Mouse (Mus musculus) gastrocnemius, postnatal 4 days (tissue): ENCODE results near the gene Fam122a. TPM values are rescaled to one million over a fixed set of nuclear protein-coding genes. Genes with fewer than 3 reads are reported as not detected.

Experiments used
- DNase-seq, 2 experiments: peaks; one replicate each; pipeline ENCODE4 v3.0.0; 2021 to 2022; ENCODE audit warnings: low spot score in 2 of 2, mixed read lengths in 2 of 2
- total RNA-seq, 2 experiments: library from RNA; stranded (reverse); gene quantifications; 2 replicates each; pipeline ENCODE4 v1.2.3; 2021

Fam122a gene
- total RNA-seq, 2 experiments from 2014 or later, result 28.9 to 34.9 TPM

DNA sequence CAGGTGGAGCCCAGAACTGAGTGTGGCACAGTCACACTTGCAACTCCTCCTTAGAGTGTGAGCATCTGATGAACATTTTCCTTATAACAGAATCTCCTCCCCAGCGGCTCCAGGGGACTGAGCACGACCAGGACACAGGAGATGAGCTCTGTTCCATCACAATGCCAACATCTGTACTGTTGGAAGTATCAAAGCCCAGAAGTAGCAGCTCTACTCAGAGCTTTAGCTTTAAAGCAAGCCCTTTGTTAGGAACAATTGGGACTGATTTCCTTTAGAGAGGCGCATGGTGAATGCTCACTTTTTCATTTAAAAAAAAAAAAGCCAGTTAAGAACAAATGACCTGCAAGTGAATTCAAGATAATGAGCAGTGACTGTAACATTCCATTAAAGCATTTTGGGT is 14.7 kb upstream of the Fam122a start:
- DNase-seq, result no peak

DNA sequence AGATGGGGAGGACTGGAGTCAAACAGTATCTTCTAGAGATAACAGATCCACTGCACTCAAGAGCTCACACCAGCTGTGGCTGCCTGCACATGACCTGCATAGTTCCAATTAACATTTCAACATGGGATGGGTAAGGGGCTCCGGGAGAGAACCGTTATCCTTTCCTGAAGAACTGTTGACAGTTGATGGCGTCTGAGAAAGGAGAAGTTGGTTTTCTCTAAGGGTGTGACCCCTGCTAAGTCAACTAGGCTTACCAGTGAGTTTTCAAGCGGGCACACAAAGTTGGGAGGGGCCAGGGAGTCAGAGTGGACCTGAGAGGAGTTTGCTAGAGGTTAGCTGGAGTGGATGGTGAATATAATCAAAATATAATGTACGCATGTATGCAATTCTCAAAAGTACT is 13.1 kb upstream of the Fam122a start:
- no peak for DNase-seq

DNA sequence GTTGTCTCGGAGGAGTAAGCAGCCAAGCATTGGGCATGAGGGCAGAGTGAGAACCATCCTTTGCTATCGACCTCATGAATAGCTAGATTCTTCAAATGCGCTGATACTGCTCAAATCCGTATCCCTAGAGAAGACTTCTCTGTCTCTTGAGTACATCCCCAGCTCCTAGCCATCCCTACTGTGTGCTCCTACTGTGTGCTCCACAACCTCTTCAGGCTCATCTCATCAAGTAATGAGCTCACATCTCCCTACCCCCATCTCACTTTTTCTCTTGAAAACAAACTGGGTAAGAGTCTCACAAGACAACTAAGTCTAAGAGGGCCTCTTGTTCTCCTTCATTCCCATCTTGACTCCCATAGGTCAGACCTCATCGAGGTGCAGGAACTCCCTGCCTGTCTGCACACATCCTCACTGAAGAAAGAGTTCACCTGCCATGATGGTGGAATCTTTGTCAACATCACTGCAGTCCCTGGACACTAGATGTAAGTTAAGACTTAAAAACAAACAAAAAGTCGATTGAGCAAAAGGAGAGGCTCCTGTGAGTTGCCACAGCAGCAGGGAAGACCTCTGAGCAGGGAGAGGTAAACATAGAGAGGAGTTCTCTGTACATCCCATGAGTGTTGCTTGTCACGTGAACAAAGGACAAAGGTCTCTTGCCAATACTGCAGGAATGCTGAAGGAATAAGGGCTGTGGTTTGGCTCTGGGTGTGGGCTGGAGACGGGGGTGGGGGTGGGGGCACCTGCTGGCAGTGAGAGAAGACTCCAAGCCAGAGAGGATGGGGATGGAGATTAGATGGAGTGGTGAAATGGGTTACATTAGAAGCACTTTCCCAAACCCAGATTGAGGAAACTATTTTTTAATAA is 9.5 kb upstream of the Fam122a start:
- no peak for DNase-seq

DNA sequence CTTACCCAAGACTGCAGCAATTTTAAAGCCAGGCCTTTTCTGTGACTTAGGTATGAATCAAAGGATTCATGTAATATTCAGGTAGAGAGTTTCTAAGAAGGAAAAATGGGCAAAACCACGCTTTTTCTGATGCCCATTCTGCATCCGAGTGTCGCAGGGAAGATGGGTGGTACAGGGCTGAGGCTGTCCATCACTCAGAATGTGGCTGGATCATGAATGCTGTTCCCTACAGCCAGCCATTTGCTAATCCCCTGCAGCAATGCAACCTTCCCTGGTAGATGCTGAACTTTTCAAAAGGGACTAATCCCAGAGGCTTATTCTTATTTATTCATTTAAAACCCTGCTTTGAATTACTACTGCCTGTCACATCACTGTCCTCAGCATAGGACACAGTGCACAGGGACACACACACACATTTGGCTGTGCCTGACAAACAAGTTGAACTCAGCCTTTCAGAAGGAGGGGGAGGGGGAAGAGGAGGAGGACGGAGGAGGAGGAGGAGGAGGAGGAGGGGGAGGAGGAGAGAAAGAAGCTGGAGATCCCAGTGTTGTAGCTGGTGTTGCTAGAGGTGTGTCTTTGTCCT is 7.5 kb upstream of the Fam122a start:
- DNase-seq, result no peak

DNA sequence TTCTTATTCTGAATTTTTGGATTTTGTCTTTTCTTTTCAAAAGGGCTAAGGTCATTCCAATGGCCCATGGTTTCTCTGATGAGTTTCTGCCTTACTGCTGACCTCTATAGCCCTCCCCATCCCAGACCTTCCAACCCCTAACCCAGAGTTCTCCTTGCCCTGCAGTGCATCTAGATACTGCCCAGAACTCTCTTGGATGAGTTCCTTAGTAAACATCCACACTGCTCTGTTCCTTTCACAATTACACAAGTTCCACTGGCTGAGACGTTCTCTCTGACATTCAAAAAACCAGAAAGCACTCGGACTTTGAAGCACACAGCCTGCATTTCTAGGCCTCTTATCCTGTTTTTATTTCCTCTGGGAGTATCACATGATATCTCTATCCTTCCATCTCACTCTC is 3.8 kb upstream of the Fam122a start:
- no peak for DNase-seq

DNA sequence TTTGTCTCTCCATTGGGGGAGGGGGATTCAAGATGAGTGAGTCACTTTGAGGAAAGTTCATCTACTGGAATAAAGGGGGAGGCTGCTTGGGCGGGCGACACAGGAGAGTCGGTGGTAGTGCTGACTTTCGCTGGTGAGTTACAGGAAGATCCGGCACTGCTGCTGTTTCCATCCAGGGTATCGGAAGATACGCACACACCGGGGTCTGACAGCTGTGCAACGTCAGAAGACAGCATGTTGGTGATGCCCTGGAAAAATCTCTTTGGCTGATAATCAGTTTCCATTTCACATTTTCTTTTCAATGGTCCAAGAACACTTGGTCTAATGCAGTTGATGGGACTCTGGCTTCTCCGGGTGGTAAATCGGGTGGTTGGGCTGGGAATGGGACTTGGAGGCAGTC is 695 bp downstream of the Fam122a start:
- peak in 1 of 2 experiments; percentile 11 for DNase-seq

DNA sequence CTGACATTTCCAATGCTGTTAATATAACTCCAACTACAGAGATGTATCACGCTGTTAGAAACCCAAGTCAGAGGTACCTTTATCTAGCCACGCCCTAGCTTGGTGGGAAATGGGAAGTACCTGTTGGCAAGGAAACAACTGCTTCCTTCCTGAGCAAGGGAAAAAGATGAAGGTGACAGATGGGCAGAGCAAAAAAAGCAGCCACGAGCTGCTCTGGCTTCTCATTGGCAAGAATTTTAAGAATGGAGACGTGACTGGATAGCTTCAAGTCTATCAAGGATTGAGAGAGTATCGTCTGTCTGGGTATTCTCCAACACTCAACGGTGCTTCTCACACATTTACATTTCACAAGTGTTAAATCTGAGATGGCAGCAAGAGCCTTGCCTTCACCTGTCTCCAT is 1.9 kb downstream of the Fam122a start:
- no peak for DNase-seq

DNA sequence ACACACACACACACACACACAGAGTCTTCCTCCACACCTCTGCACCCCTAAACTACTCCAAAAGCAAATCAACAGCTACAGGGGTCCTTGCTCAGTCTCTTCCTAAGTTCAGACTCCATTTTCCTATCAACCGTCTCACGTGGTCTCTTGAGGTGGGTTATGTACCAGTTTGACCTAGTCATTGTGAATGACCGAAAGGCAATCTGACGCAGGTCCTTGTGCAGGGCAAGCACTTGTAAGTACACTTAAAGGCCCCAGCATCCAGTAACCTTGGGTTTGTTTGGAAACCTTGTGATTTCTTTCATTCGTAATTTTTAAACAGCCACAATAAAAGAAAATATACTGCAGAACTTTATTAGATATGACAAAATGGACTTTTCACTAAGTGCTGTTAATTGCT is 4.6 kb downstream of the Fam122a start:
- no peak for DNase-seq

DNA sequence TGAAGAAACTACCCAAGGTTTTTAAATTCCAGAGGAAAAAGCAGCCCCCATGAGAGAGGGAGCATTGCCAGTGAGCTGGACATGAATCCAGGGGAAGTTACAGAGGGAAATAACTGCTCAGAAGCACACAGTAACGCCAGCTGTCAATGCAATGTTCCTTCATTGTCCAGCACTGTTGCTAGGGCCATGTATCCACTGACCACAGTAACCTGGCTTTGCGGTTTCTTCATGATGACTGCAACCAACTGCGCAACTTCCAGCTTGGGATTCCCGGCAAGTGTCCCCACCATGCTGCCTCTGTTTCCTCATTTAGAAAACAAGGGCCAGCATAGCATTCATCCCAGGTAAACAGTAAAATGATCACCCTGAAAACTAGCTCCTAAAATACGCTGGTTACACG is 5.6 kb downstream of the Fam122a start:
- no peak for DNase-seq

DNA sequence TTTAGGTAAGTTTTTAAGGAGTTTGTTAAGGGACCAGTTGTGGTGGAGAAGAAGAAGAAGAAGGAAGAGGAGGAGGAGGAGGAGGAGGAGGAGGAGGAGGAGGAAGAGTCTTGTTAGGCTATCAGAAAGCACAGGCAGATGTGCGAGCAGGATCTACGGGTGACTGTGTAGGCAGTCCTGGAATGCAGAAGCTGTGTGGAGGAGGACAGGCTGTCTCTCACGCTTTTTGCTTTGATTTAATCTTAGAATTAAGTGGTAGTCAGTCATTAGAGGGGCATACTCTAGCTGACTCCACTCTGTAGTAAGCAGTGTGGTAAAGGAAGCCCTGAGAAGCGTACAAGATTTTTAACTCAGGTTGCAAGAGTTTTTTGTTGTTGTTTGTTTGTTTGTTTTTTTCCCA is 7.9 kb downstream of the Fam122a start:
- no peak for DNase-seq

DNA sequence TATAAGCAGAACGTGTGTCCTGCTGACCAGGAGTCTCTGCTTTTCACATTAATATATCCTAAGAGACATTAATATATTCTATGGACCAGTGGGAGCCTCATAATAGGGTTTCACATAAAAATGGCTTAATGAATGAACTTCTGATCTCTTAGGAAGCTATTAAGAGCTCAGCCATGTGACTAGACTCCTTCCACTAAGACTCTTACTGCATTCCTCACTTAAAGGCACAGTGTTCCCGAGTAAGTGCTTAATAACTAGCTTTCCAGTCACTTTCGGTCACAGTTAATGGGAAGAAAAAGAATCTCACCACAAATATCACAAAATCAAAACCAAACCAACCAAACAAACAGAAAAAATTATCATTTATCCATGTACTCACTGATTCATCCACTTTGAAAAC is 8.5 kb downstream of the Fam122a start:
- DNase-seq, result no peak

DNA sequence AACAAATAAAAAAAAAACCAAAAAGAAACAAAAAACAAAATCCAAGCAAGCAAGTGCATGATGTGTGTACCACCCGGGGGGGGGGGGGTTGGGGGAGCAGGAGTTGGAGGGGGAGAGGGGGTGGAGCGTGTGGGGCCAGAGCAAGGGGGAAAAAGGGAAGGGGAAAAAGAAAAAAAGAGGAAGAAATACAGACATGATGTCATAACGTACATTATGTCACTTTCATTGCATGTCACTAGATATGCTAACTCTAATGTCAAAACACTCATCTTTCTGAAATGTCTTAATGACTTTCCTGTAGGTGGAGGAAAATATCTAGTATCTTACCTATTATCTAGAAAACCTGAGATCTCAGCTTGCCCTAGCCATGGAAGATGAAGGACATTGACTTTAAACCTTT is 14.1 kb downstream of the Fam122a start:
- DNase-seq, result no peak

DNA sequence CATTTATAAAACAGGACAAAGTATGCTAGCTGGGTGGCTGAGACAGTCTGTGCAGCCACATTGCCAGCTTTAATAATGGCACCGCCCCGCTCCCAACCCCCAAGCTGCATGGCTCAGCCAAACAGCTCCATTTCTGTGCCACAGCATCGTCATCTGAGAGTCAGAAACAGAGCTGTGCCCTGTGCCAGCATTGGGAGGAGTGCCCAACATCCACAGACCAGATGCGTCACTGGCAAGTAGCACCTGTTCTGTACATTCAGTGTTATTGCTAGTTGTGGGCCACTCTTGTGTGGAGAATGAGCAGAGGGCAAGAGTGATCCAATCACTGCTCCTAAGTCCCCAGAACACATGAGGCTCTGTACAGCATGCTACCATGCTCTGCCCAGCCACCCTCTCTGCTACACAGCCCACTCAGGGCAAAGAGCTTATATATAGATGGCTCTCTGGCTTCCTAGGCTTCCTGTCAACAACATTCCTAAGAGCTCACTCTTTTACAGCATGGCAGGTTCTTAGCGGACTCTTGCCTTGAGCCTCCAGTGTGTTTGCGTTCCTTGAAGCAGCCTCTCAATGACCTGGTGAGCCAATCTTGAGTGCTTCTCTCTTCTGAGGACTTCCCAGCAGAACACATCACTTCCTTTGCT is 20.4 kb downstream of the Fam122a start:
- peak in 1 of 2 experiments; percentile 16 for DNase-seq

DNA sequence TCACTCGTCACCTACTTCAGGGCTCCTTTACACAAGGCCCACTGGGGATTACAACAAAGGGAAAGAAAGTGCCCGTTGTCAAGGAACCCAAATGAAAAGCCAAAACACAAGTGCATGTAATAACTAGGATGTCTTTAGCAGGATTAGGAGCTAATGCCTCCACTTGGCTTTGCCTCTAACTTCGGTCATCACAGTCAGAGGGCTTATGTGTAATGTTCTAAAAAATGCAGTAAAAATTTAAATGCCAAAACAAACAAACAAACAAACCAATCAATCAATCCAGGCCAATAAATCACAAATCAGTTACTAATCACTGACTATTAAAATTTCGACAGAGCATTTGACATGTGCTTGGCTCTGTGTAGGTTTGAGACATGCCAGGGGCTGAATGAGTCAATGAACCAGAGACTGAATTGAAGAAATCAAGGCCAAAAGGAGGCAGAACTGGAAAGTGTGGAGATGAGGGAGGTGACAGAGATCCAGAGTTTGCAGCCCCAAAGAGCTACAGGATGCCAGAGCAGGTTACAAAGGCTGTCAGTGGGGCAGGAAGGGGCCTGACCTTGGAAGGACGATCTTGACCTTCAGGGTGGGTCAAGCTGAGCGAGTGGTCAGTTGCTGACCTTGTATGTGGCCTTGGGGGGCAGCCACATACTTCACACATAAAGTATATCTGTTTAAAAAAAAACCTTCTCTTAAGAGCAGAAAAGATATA is 21.8 kb downstream of the Fam122a start:
- DNase-seq, result no peak

DNA sequence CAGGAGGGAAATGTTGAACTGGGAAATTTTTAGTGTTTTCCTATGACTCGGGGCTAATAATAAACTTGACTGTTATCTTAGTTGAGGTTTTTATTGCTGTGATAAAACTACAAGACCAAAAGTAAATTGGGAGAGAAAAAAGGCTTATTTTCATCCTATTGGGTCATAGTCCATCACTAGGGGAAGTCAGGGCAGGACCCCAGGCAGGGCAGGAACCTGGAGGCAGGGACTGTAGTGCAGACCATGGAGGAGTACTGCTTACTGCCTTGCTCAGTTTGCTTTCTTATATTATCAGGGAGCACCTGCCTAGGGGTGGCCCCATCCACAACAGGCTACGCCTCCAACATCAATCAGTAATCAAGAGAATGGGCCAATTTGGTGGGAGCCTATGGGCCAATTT is 22.7 kb downstream of the Fam122a start:
- no peak for DNase-seq

DNA sequence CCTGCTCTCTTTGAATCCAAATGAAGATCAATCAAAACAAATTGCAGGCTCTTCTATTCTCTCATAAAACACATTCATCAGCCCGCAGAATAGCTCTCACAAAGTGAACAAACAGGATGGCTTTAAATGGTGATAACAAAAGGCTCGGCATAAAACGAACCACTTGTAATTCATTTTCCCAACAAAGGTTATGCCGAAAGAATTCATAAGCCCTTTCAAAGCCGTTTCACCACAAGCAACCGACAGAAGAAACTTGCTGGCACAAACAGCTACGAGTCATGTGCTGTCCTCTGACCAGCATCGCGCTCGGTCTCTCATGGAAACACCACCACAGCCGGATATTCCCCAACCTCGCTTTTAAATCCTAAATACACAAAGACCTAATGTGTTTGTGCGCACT is 23.8 kb downstream of the Fam122a start:
- no peak for DNase-seq

DNA sequence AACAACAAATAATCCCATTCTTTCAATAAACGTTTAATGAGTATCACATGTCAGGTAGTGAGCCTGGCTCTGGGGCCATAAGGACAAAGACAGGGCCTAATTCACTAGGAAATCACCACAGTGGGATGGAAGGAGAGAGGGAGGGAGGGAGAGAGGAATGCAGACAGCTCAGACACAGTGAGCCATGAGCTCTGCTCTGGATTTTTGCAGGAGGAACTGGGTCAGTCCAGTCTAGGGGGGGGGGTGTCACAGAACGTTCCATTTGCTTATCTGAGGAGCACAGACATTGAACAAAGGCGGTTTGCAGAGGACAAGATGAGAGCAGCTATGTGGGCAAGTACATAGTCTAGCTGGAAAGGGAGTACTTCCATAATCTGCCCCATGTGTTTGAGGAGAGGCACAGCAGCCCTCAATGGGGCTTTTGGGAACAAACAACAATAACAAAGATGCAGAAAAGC is 24.7 kb downstream of the Fam122a start:
- no peak for DNase-seq

DNA sequence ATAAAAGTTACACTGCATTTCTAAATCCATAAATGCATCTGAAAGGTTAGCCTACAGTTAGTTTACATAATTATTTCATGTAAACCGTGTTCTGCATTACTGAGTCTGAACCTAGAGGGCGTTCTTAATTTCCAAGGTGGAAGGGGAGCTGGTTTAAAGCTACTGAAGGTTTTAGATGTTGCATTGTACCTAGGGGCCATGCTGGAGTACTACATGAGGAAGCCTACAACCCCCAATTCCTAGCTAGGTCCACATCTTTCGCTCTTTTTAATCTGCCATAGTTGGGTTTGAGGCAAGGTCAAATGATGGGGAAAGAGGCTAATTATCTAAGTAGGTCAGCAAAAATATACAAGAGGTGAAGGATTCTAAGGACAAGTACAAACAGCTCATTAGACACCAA is 25.5 kb downstream of the Fam122a start:
- no peak for DNase-seq

DNA sequence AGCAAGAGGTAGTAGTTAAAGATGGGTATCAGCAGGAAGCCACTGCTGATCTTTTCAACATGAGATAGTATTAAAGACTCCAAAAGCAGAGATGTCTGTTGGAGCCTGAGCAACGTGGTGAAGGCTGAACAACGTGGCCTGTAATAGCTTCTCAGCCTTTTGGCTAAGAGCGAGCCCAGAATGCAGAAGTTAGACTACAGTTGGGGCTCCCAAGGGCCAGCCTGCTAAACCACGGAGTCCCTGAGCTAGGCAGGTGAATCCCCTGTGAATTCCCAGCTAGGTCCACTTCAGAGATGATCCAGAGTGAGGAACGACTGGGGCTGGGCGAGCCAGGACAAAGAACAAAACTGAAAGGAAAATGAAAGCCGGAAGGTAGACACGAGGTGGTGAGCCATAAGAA is 26.4 kb downstream of the Fam122a start:
- DNase-seq, result no peak

DNA sequence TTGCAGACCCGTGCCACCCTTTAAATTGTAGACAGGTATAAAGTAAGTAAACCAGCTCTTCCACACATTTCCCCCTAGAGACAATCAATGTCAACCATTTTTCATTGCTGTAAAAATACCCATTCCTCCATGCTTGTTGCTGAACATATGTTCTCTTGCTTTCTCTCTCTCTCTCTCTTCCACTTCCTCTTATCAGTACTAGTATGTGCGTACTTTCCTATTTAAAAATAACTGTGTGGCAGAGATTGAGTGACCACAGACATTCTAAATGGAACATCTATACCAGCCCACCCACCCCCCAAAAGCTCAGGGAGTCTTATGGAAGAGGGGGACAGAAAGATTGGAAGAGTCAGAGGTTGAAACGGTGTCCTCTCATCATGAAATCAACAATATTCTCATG is 32.8 kb downstream of the Fam122a start:
- DNase-seq, result no peak

DNA sequence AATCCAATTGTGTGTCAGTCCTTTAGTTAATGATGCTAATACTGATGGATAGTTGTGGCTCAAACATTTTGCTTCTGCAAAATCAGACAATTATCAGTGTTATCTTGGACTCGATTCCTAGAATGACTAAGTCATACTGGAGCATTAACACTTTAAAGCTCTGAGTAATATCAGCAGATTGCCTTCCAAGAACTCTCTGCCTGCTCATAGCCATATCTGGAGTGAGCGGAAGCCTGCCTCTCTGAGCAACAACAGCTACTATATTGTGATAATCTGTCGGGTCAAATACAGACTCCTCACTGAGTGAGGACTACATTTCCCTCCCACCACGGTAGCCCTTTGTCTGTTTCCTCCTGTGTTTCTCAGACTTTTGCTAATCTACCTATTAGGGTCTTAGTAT is 37.4 kb downstream of the Fam122a start:
- no peak for DNase-seq

DNA sequence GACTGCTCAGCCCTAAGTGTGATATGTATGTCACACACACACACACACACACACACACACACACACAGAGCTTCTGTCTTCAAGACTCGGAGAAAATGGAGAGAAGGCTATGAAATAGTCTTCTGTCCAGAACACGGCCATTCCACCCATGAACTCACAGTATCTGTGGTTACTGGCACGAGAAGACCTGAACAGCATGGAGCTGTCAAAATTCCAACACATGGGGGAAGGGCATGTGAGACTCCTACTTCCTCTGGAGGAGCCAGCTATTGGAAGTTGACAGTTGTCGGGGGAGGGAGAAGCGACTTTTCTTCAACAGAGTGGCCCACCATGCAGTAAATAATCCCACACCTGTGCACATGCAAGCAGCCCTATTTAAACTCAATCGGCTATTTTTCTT is 42.9 kb downstream of the Fam122a start:
- DNase-seq, result peak in 1 of 2 experiments; percentile 3
